Mouse (Mus musculus) heart, postnatal 14 days (tissue): ENCODE measurements at regions not wholly inside any gene's neighbourhood (a gene's known extent, or its start where the extent isn't known, plus 50 kb on each side); places are given as distances from the start of the nearest gene placed in this dataset.

Experiments used
- DNase-seq, 2 experiments: peaks; one replicate each; pipeline ENCODE4 v3.0.0; 2021 to 2022
- intact Hi-C: fragments of 180-260 bp; cut with DNase I; formaldehyde crosslinking; loops from one replicate; pipeline ENCODE4 v1.15.1; 2025

GRCm38 (mm10) chr13:92972891-92973290 is 128.3 kb downstream of the Mtx3 start:
- intact Hi-C loops = no loop called here
- no peak for DNase-seq

GRCm38 (mm10) chr13:92973791-92974190 is 129.2 kb downstream of the Mtx3 start:
- no peak for DNase-seq
- intact Hi-C loops = no loop called here

- intact Hi-C loops = loop anchor here (1.0 to 10.0 kb wide), 6 partner anchors 82 to 728 kb away; partner anchors contain the start of gene Cmya5
- DNase-seq = peak; percentile 77 to 86
Measured at GRCm38 (mm10) chr13:92986719-92987553, 142.4 kb downstream of the Mtx3 start.

- no peak for DNase-seq
- intact Hi-C loops = loop anchor here (5.0 to 10.0 kb wide), 4 partner anchors 120 to 727 kb away; partner anchors contain the start of gene Cmya5
Measured at GRCm38 (mm10) chr13:92987691-92988090, 143.1 kb downstream of the Mtx3 start.

- no peak for DNase-seq
- intact Hi-C loops = loop anchor here (5.0 to 10.0 kb wide), 4 partner anchors 121 to 726 kb away; partner anchors contain the start of gene Cmya5
Measured at GRCm38 (mm10) chr13:92988600-92988999, 144.0 kb downstream of the Mtx3 start.

- no peak for DNase-seq
- intact Hi-C loops = no loop called here
Measured at GRCm38 (mm10) chr13:92990316-92991206, 146.0 kb downstream of the Mtx3 start.
